Mouse (Mus musculus) forebrain, embryonic 14.5 days (tissue): Measurements from ENCODE around the gene Capn12. TPM values are rescaled to one million over a fixed set of nuclear protein-coding genes. Genes with fewer than 3 reads are reported as not detected.

Experiments used
- ATAC-seq: fragments of 200-750 bp; cut with Nextera tagmentation; 2 replicates; pipeline ENCODE4 v1.8.0; 2017; ENCODE audit warnings: mild to moderate bottlenecking, moderate library complexity
- DNase-seq: peaks from one replicate; pipeline ENCODE4 v3.0.0-alpha.2; 2015; ENCODE audit warnings: low spot score
- H3K27ac ChIP-seq: fragments of 300-500 bp; sonication (generic); 2 replicates; pipeline ENCODE4 v1.5.1; 2014; ENCODE audit warnings: low read depth, mild to moderate bottlenecking, control low read depth, low read length, moderate library complexity
- H3K27me3 ChIP-seq: fragments of 300-500 bp; sonication (generic); replicated peaks from 2 replicates; pipeline ENCODE4 v1.6.1; 2014; ENCODE audit warnings: low read length, control low read depth, mixed read lengths; ENCODE audit not compliant: control insufficient read depth, insufficient read depth
- H3K36me3 ChIP-seq: fragments of 300-500 bp; sonication (generic); 2 replicates; pipeline ENCODE4 v1.6.1; 2014; ENCODE audit warnings: low read length, control low read depth; ENCODE audit not compliant: control insufficient read depth, insufficient read depth
- H3K4me1 ChIP-seq: fragments of 300-500 bp; sonication (generic); 2 replicates; pipeline ENCODE4 v1.6.1; 2014; ENCODE audit warnings: antibody characterized with exemption, low read length, control low read depth; ENCODE audit not compliant: control insufficient read depth, insufficient read depth
- H3K4me2 ChIP-seq: fragments of 300-500 bp; sonication (generic); 2 replicates; pipeline ENCODE4 v1.6.1; 2014; ENCODE audit warnings: mild to moderate bottlenecking, control low read depth, low read length
- H3K4me3 ChIP-seq: fragments of 300-500 bp; sonication (generic); 2 replicates; pipeline ENCODE4 v1.5.1; 2014; ENCODE audit warnings: low read depth, low read length, control low read depth
- H3K9ac ChIP-seq: fragments of 300-500 bp; sonication (generic); 2 replicates; pipeline ENCODE4 v1.6.1; 2014; ENCODE audit warnings: mild to moderate bottlenecking, low read length, control low read depth, moderate library complexity
- H3K9me3 ChIP-seq: fragments of 300-500 bp; sonication (generic); replicated peaks from 2 replicates; pipeline ENCODE4 v1.6.1; 2016; ENCODE audit warnings: low read length, control low read depth, mixed read lengths; ENCODE audit not compliant: control insufficient read depth
- WGBS: fragments of 180-500 bp; shearing (Covaris S2); extraction: QIAGEN DNeasy Blood & Tissue Kit; methylation state at CpG from one replicate; pipeline ENCODE4 v1.1.7; 2014; 5-methylcytosine and 5-hydroxymethylcytosine counted together
- polyA plus RNA-seq: library from polyadenylated mRNA; unstranded; fragments of >200 nt; fragmentation: Nextera tagmentation; extraction: Ambion mirVana; gene quantifications from 2 replicates; pipeline ENCODE4 v1.2.1, GENCODE M21; 2014

Capn12 gene
- polyA plus RNA-seq, 1 experiment from 2014 or later: 0.11 TPM

- 94% methylated on average over 3 of the region's 3 CpGs for WGBS
- no peaks in the 10 kb centered on the region for H3K27me3 ChIP-seq
- H3K4me2 ChIP-seq: no peak overlapping the region
- no peaks in the 10 kb centered on the region for H3K9me3 ChIP-seq
- H3K36me3 ChIP-seq: peaks cover 28% of the 10 kb centered on the region
- no peak overlapping the region for H3K4me3 ChIP-seq
- DNase-seq: no peak
- H3K27ac ChIP-seq: no peak overlapping the region
- no peak for ATAC-seq
- H3K9ac ChIP-seq: no peak overlapping the region
- peaks cover 49% of the 10 kb centered on the region for H3K4me1 ChIP-seq
Observed at GRCm38 (mm10) chr7:28921178-28921577, 40.0 kb downstream of the Capn12 start.

- H3K27ac ChIP-seq: no peak overlapping the region
- H3K4me1 ChIP-seq: peaks cover 51% of the 10 kb centered on the region
- no peak for DNase-seq
- H3K27me3 ChIP-seq: no peaks in the 10 kb centered on the region
- H3K4me3 ChIP-seq: no peak overlapping the region
- no peak overlapping the region for H3K4me2 ChIP-seq
- no peak overlapping the region for H3K9ac ChIP-seq
- WGBS: 85% methylated on average over 8 of the region's 8 CpGs
- H3K36me3 ChIP-seq: peaks cover 21% of the 10 kb centered on the region; the same call in 1 of the 2 replicates
- H3K9me3 ChIP-seq: no peaks in the 10 kb centered on the region
- no peak for ATAC-seq
Observed at GRCm38 (mm10) chr7:28921722-28922465, 40.7 kb downstream of the Capn12 start.

- no peak for ATAC-seq
- no peak overlapping the region; the same call in 1 of the 2 replicates for H3K27ac ChIP-seq
- H3K9me3 ChIP-seq: no peaks in the 10 kb centered on the region
- H3K27me3 ChIP-seq: no peaks in the 10 kb centered on the region
- H3K36me3 ChIP-seq: peaks cover 14% of the 10 kb centered on the region; the same call in 1 of the 2 replicates
- 71% methylated on average over 4 of the region's 4 CpGs for WGBS
- no peak overlapping the region for H3K4me2 ChIP-seq
- DNase-seq: no peak
- no peak overlapping the region for H3K9ac ChIP-seq
- H3K4me3 ChIP-seq: no peak overlapping the region
- H3K4me1 ChIP-seq: peaks cover 51% of the 10 kb centered on the region
Observed at GRCm38 (mm10) chr7:28922606-28923005, 41.4 kb downstream of the Capn12 start.

GRCm38 (mm10) chr7:28923865-28924291, 42.7 kb downstream of the Capn12 start:
- peak; percentile 52 for DNase-seq
- no peak overlapping the region for H3K4me3 ChIP-seq
- peak; percentile 22; the same call in 1 of the 2 replicates for ATAC-seq
- 0 out of 2 replicates have a peak, but pooled peaks cover 2% of the 10 kb centered on the region for H3K36me3 ChIP-seq
- WGBS: 4% methylated on average over 4 of the region's 4 CpGs
- H3K27me3 ChIP-seq: no peaks in the 10 kb centered on the region
- H3K9ac ChIP-seq: peak overlapping the region; percentile 13; the same call in 1 of the 2 replicates
- H3K4me2 ChIP-seq: no peak overlapping the region
- H3K27ac ChIP-seq: no peak overlapping the region
- no peaks in the 10 kb centered on the region for H3K9me3 ChIP-seq
- H3K4me1 ChIP-seq: peaks cover 43% of the 10 kb centered on the region

GRCm38 (mm10) chr7:28924802-28925201, 43.6 kb downstream of the Capn12 start:
- ATAC-seq (no peak), DNase-seq (no peak)
- Histone ChIP-seq H3K9me3 (no peaks in the 10 kb centered on the region), H3K27me3 (no peaks in the 10 kb centered on the region), H3K9ac (peak overlapping the region; percentile 6; the same call in 1 of the 2 replicates), H3K27ac (peak overlapping the region; percentile 15; the same call in 1 of the 2 replicates), H3K4me1 (peaks cover 34% of the 10 kb centered on the region), H3K36me3 (no peaks in the 10 kb centered on the region), H3K4me2 (no peak overlapping the region), H3K4me3 (no peak overlapping the region)
- 83% methylated on average over 3 of the region's 3 CpGs for WGBS

- H3K27me3 ChIP-seq: no peaks in the 10 kb centered on the region
- peaks cover 29% of the 10 kb centered on the region for H3K4me1 ChIP-seq
- no peak for ATAC-seq
Observed at GRCm38 (mm10) chr7:28925317-28925716, 44.1 kb downstream of the Capn12 start.

GRCm38 (mm10) chr7:28926172-28926571, 45.0 kb downstream of the Capn12 start:
- DNase-seq (no peak), ATAC-seq (no peak)
- no peaks in the 10 kb centered on the region for H3K9me3 ChIP-seq
- no peaks in the 10 kb centered on the region for H3K27me3 ChIP-seq
- no peak overlapping the region; the same call in 1 of the 2 replicates for H3K27ac ChIP-seq
- H3K36me3 ChIP-seq: no peaks in the 10 kb centered on the region
- WGBS: 52% methylated on average over 2 of the region's 2 CpGs
- peaks cover 29% of the 10 kb centered on the region for H3K4me1 ChIP-seq
- H3K9ac ChIP-seq: no peak overlapping the region
- H3K4me3 ChIP-seq: no peak overlapping the region
- H3K4me2 ChIP-seq: no peak overlapping the region

More at GRCm38 (mm10) chr7:28925317-28925716, 44.1 kb downstream of the Capn12 start:
- Histone ChIP-seq H3K9ac (no peak overlapping the region), H3K4me3 (no peak overlapping the region), H3K36me3 (no peaks in the 10 kb centered on the region), H3K9me3 (no peaks in the 10 kb centered on the region), H3K4me2 (no peak overlapping the region), H3K27ac (no peak overlapping the region)
- WGBS: 48% methylated on average over 9 of the region's 9 CpGs
- DNase-seq: no peak

GRCm38 (mm10) chr7:28929381-28929780, 48.2 kb downstream of the Capn12 start:
- DNase-seq: no peak
- Histone ChIP-seq H3K27ac (no peak overlapping the region), H3K36me3 (no peaks in the 10 kb centered on the region), H3K4me3 (no peak overlapping the region), H3K4me1 (peaks cover 14% of the 10 kb centered on the region), H3K9ac (no peak overlapping the region), H3K27me3 (no peaks in the 10 kb centered on the region), H3K9me3 (no peaks in the 10 kb centered on the region), H3K4me2 (no peak overlapping the region)
- no peak for ATAC-seq
- WGBS: 25% methylated on average over 3 of the region's 3 CpGs
